ENCODE assay signal across 9 mouse cellular contexts in genomic region chr11:78166161-78166560, GRCm38 (mm10). TPM values are rescaled to one million over a fixed set of nuclear protein-coding genes. Genes with fewer than 3 reads are reported as not detected.
DNase-seq lines count a peak whose midpoint lies in the region; ATAC-seq and TF ChIP-seq lines count a peak whose summit lies in the region.
"Had no signal": no experiment of that assay in that cellular context is flagged by ENCODE, and none has a peak within 500 bp of the region (broad histone marks: within the 10 kb centered on the region; RNA-seq: fewer than 3 reads in every experiment).

No protein-coding gene starts in this region.

- intact Hi-C loops in left cerebral cortex, postnatal 25 days (cut with DNase I), result no loop called here

- ATAC-seq in heart, embryonic 11.5 days (replicated peaks; ENCODE audit: insufficient number of reproducible peaks, low FRiP score, low TSS enrichment), result no peak
- ATAC-seq in heart, embryonic 16.5 days (replicated peaks; ENCODE audit: extremely low read depth, insufficient read depth, low FRiP score), result no peak
- ATAC-seq in liver, embryonic 15.5 days (ENCODE audit: insufficient read depth), result no peak

- DNase-seq in heart, adult 18-20 months, result no peak
- no peak for DNase-seq in left cerebral cortex, postnatal 25 days (ENCODE audit: low spot score in 2 of 2)
- DNase-seq in adrenal gland, postnatal 36 days, result no peak
- no peak for DNase-seq in thymus, postnatal 4 days

- no peaks in the 10 kb centered on the region for H3K9me3 ChIP-seq in heart, embryonic 11.5 days (replicated peaks; ENCODE audit: control insufficient read depth, low read length)
- H3K9me3 ChIP-seq in ES-Bruce4 (replicated peaks; ENCODE audit: control insufficient read depth, insufficient read depth, low read length, poor library complexity, severe bottlenecking), result no peaks in the 10 kb centered on the region
- H3K9me3 ChIP-seq in heart, embryonic 16.5 days (replicated peaks; ENCODE audit: control insufficient read depth, low read length), result no peaks in the 10 kb centered on the region
- no peaks in the 10 kb centered on the region for H3K9me3 ChIP-seq in liver, embryonic 15.5 days (replicated peaks)

- 42% methylated on average over 4 of the region's 4 CpGs for WGBS in heart, embryonic 11.5 days (ENCODE audit: insufficient replicate concordance)
- WGBS in heart, embryonic 16.5 days, result 48% methylated on average over 4 of the region's 4 CpGs
- 39% methylated on average over 4 of the region's 4 CpGs for WGBS in liver, embryonic 15.5 days (ENCODE audit: insufficient replicate concordance)

- no peak for TF ChIP-seq POLR2A in ES-Bruce4 (IDR thresholded peaks at IDR 0.05; ENCODE audit: insufficient read depth, low read length)

- H3K4me3 ChIP-seq in heart, embryonic 11.5 days (ENCODE audit: low read depth, low read length), result peak overlapping the region; percentile 99
- H3K4me3 ChIP-seq in ES-Bruce4 (ENCODE audit: low read depth, low read length), result peak overlapping the region; percentile 59; the same call in 1 of the 2 replicates
- peak overlapping the region; percentile 87 for H3K4me3 ChIP-seq in heart, embryonic 16.5 days (ENCODE audit: low read length)
- peak overlapping the region; percentile 73 for H3K4me3 ChIP-seq in liver, embryonic 15.5 days (replicated peaks)

- peaks cover 6% of the 10 kb centered on the region; the same call in 1 of the 2 replicates for H3K36me3 ChIP-seq in heart, embryonic 11.5 days (ENCODE audit: control insufficient read depth, insufficient read depth, low read length)
- H3K36me3 ChIP-seq in ES-Bruce4 (ENCODE audit: control insufficient read depth, insufficient read depth, low read length, poor library complexity, severe bottlenecking), result peaks cover 11% of the 10 kb centered on the region
- H3K36me3 ChIP-seq in heart, embryonic 16.5 days (ENCODE audit: control insufficient read depth, insufficient read depth), result peaks cover 4% of the 10 kb centered on the region; the same call in 1 of the 2 replicates
- peaks cover 16% of the 10 kb centered on the region for H3K36me3 ChIP-seq in liver, embryonic 15.5 days (replicated peaks)

- no peak for TF ChIP-seq EP300 in ES-Bruce4 (IDR thresholded peaks at IDR 0.05; ENCODE audit: insufficient read depth, low read depth, low read length)

- peaks cover 35% of the 10 kb centered on the region for H3K4me1 ChIP-seq in heart, embryonic 11.5 days (ENCODE audit: control insufficient read depth, insufficient read depth, low read length)
- peaks cover 11% of the 10 kb centered on the region for H3K4me1 ChIP-seq in ES-Bruce4 (ENCODE audit: control insufficient read depth, insufficient read depth, low read length)
- H3K4me1 ChIP-seq in heart, embryonic 16.5 days (ENCODE audit: control insufficient read depth, insufficient read depth, low read length), result peaks cover 32% of the 10 kb centered on the region
- peaks cover 97% of the 10 kb centered on the region for H3K4me1 ChIP-seq in liver, embryonic 15.5 days (replicated peaks)

- H3K27me3 ChIP-seq in heart, embryonic 11.5 days (ENCODE audit: control insufficient read depth, insufficient read depth, low read length), result no peaks in the 10 kb centered on the region
- no peaks in the 10 kb centered on the region for H3K27me3 ChIP-seq in ES-Bruce4 (ENCODE audit: control insufficient read depth, insufficient read depth, low read length, poor library complexity, severe bottlenecking)
- no peaks in the 10 kb centered on the region for H3K27me3 ChIP-seq in heart, embryonic 16.5 days (ENCODE audit: control insufficient read depth, insufficient read depth, low read length)
- H3K27me3 ChIP-seq in liver, embryonic 15.5 days, result no peaks in the 10 kb centered on the region

- H3K9ac ChIP-seq in heart, embryonic 11.5 days (ENCODE audit: low read depth, low read length), result peak overlapping the region; percentile 73
- H3K9ac ChIP-seq in ES-Bruce4 (ENCODE audit: low read depth, poor library complexity, severe bottlenecking), result peak overlapping the region; percentile 96
- peak overlapping the region; percentile 95 for H3K9ac ChIP-seq in heart, embryonic 16.5 days (ENCODE audit: low read length)
- H3K9ac ChIP-seq in liver, embryonic 15.5 days, result peak overlapping the region; percentile 86

- H3K4me2 ChIP-seq in heart, embryonic 11.5 days, result peak overlapping the region; percentile 96
- peak overlapping the region; percentile 92 for H3K4me2 ChIP-seq in heart, embryonic 16.5 days (ENCODE audit: low read depth, low read length)
- H3K4me2 ChIP-seq in liver, embryonic 15.5 days, result peak overlapping the region; percentile 99

- H3K27ac ChIP-seq in heart, embryonic 11.5 days (ENCODE audit: low read depth, low read length), result peak overlapping the region; percentile 97
- H3K27ac ChIP-seq in ES-Bruce4 (ENCODE audit: insufficient read depth, low read length), result peak overlapping the region; percentile 96
- peak overlapping the region; percentile 93 for H3K27ac ChIP-seq in heart, embryonic 16.5 days (ENCODE audit: low read length)
- peak overlapping the region; percentile 88 for H3K27ac ChIP-seq in liver, embryonic 15.5 days (replicated peaks)
- H3K27ac ChIP-seq: macrophage had no signal

- no peak for TF ChIP-seq CTCF in ES-Bruce4 (IDR thresholded peaks at IDR 0.05; ENCODE audit: low read depth, low read length)

RNA-seq across cellular contexts. Expression of gene Traf4, which starts 0.8 kb away (rescaled TPM):
- 34.2 and 38.4 TPM in 2 replicates for polyA plus RNA-seq in heart, embryonic 11.5 days (2014; fragmentation: Nextera tagmentation; extraction: Ambion mirVana)
- 1 to 10 TPM; 3.2 to 4.6 TPM for total RNA-seq in heart, adult 18-20 months (2021)
- polyA plus RNA-seq in ES-Bruce4 (2011; ENCODE audit: insufficient read depth, insufficient read length, low read depth, missing spikeins), result 87.4 and 99.3 TPM in 2 replicates
- 37.3 and 39.1 TPM in 2 replicates for polyA plus RNA-seq in heart, embryonic 16.5 days (2015; fragmentation: Nextera tagmentation; extraction: Ambion mirVana)
- polyA plus RNA-seq in liver, embryonic 15.5 days (2015; fragmentation: Nextera tagmentation; extraction: Ambion mirVana), result 27.5 and 32.4 TPM in 2 replicates
- 10 to 100 TPM; 11.3 to 12.5 TPM for total RNA-seq in left cerebral cortex, postnatal 25 days (2021)
- 10 to 100 TPM; 24.8 to 38.0 TPM for total RNA-seq in adrenal gland, postnatal 36 days (2021)

RNA-seq across cellular contexts. Expression of gene Nek8, which starts 10.3 kb away (rescaled TPM):
- 9.9 and 10.6 TPM in 2 replicates for polyA plus RNA-seq in heart, embryonic 11.5 days (2014; fragmentation: Nextera tagmentation; extraction: Ambion mirVana)
- total RNA-seq in heart, adult 18-20 months (2021), result 1 to 10 TPM; 1.7 to 2.6 TPM
- polyA plus RNA-seq in ES-Bruce4 (2011; ENCODE audit: insufficient read depth, insufficient read length, low read depth, missing spikeins), result 18.1 and 20.0 TPM in 2 replicates
- 17.7 TPM in 2 replicates for polyA plus RNA-seq in heart, embryonic 16.5 days (2015; fragmentation: Nextera tagmentation; extraction: Ambion mirVana)
- 8.1 and 11.4 TPM in 2 replicates for polyA plus RNA-seq in liver, embryonic 15.5 days (2015; fragmentation: Nextera tagmentation; extraction: Ambion mirVana)
- 1 to 10 TPM; 3.1 to 3.2 TPM for total RNA-seq in left cerebral cortex, postnatal 25 days (2021)
- total RNA-seq in adrenal gland, postnatal 36 days (2021), result 10 to 100 TPM; 10.5 to 11.3 TPM

RNA-seq across cellular contexts. Expression of gene Tlcd1, which starts 10.3 kb away (rescaled TPM):
- polyA plus RNA-seq in heart, embryonic 11.5 days (2014; fragmentation: Nextera tagmentation; extraction: Ambion mirVana), result 16.1 and 16.3 TPM in 2 replicates
- 10 to 100 TPM in 1 of 2 experiments, 1 to 10 TPM in 1; 3.2 to 10.6 TPM for total RNA-seq in heart, adult 18-20 months (2021)
- polyA plus RNA-seq in ES-Bruce4 (2011; ENCODE audit: insufficient read depth, insufficient read length, low read depth, missing spikeins), result 12.2 and 13.2 TPM in 2 replicates
- polyA plus RNA-seq in heart, embryonic 16.5 days (2015; fragmentation: Nextera tagmentation; extraction: Ambion mirVana), result 14.2 and 16.1 TPM in 2 replicates
- 43.3 and 44.5 TPM in 2 replicates for polyA plus RNA-seq in liver, embryonic 15.5 days (2015; fragmentation: Nextera tagmentation; extraction: Ambion mirVana)
- 10 to 100 TPM; 29.2 to 30.1 TPM for total RNA-seq in left cerebral cortex, postnatal 25 days (2021)
- 10 to 100 TPM; 41.5 to 88.1 TPM for total RNA-seq in adrenal gland, postnatal 36 days (2021)

RNA-seq across cellular contexts. Expression of gene Rpl23a, which starts 17.2 kb away (rescaled TPM):
- polyA plus RNA-seq in heart, embryonic 11.5 days (2014; fragmentation: Nextera tagmentation; extraction: Ambion mirVana), result 1,064 and 1,178 TPM in 2 replicates
- 100 to 1,000 TPM; 866 to 935 TPM for total RNA-seq in heart, adult 18-20 months (2021)
- 2,740 and 2,914 TPM in 2 replicates for polyA plus RNA-seq in ES-Bruce4 (2011; ENCODE audit: insufficient read depth, insufficient read length, low read depth, missing spikeins)
- 708 and 711 TPM in 2 replicates for polyA plus RNA-seq in heart, embryonic 16.5 days (2015; fragmentation: Nextera tagmentation; extraction: Ambion mirVana)
- 569 and 671 TPM in 2 replicates for polyA plus RNA-seq in liver, embryonic 15.5 days (2015; fragmentation: Nextera tagmentation; extraction: Ambion mirVana)
- total RNA-seq in left cerebral cortex, postnatal 25 days (2021), result 100 to 1,000 TPM; 616 to 654 TPM
- 1,000 to 10,000 TPM; 1,640 to 1,911 TPM for total RNA-seq in adrenal gland, postnatal 36 days (2021)

RNA-seq across cellular contexts. Expression of gene Rab34, which starts 22.1 kb away (rescaled TPM):
- polyA plus RNA-seq in heart, embryonic 11.5 days (2014; fragmentation: Nextera tagmentation; extraction: Ambion mirVana), result 62.2 and 62.5 TPM in 2 replicates
- total RNA-seq in heart, adult 18-20 months (2021), result 10 to 100 TPM in 1 of 2 experiments, 1 to 10 TPM in 1; 6.4 to 11.4 TPM
- 33.1 and 36.1 TPM in 2 replicates for polyA plus RNA-seq in ES-Bruce4 (2011; ENCODE audit: insufficient read depth, insufficient read length, low read depth, missing spikeins)
- polyA plus RNA-seq in heart, embryonic 16.5 days (2015; fragmentation: Nextera tagmentation; extraction: Ambion mirVana), result 51.5 and 60.8 TPM in 2 replicates
- 15.2 and 16.3 TPM in 2 replicates for polyA plus RNA-seq in liver, embryonic 15.5 days (2015; fragmentation: Nextera tagmentation; extraction: Ambion mirVana)
- 10 to 100 TPM; 20.2 to 24.8 TPM for total RNA-seq in left cerebral cortex, postnatal 25 days (2021)
- total RNA-seq in adrenal gland, postnatal 36 days (2021), result 10 to 100 TPM; 85.9 to 89.9 TPM
